Mouse (Mus musculus): ENCODE measurements around the gene Glud1. TPM values are rescaled to one million over a fixed set of nuclear protein-coding genes. Genes with fewer than 3 reads are reported as not detected.

Glud1 gene
- polyA plus RNA-seq, 1 experiment from 2014 or later: 86.0 TPM

DNA sequence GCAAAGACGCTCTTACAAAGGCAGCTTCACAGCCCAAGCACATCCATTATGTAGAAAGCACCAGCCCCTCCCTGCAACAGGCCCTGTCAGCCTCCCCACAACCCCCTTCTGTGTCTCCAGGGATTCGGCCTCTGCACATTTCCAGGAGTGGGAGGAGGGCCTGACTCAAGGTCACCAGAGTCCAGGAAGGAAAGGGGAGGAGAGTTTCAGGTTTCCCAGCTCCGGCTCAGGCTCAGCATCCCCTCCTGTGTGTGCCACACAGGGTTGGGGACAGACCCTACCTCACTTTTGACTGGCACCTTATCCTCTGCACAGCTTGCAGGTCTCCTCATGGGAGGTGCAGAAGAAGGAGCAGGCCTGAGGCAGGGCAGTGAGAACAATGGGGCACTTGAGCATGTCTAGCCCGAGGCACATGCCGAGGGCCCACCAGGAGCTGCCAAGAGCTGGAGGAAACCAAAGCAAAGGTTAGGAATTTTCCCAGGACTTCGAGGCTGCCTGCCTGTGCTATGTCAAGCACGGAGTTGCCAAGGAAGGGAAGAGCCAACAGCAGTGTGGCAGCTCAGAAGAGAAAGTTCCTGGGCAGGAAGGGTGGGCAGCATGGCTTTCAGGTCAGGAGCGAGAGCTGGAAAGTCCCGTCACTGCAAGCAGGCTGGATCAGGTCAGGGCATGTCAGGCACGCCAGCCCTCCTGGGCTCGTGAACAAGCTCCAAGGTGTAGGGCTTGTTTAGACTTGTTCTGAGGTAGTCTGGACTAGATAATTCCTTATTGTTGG is 68.2 kb downstream of the Glud1 start:
- WGBS: 46% methylated on average over 11 of the region's 11 CpGs
- H3K9me3 ChIP-seq (ENCODE audit: control insufficient read depth, low read length): no peaks in the 10 kb centered on the region
- ATAC-seq: peak; percentile 26; the same call in 1 of the 2 replicates
- no peak overlapping the region for H3K9ac ChIP-seq (replicated peaks; ENCODE audit: low read depth, low read length)
- H3K4me2 ChIP-seq (ENCODE audit: low read length): no peak overlapping the region
- H3K36me3 ChIP-seq (ENCODE audit: control insufficient read depth, insufficient read depth): no peaks in the 10 kb centered on the region
- peak overlapping the region; percentile 6; the same call in 1 of the 2 replicates for H3K27ac ChIP-seq (ENCODE audit: low read length)
- H3K27me3 ChIP-seq (replicated peaks; ENCODE audit: control insufficient read depth, insufficient read depth, low read length): no peaks in the 10 kb centered on the region
- H3K4me1 ChIP-seq (replicated peaks; ENCODE audit: control insufficient read depth, insufficient read depth, low read length): peaks cover 7% of the 10 kb centered on the region
- no peak overlapping the region for H3K4me3 ChIP-seq (replicated peaks; ENCODE audit: low read length)

DNA sequence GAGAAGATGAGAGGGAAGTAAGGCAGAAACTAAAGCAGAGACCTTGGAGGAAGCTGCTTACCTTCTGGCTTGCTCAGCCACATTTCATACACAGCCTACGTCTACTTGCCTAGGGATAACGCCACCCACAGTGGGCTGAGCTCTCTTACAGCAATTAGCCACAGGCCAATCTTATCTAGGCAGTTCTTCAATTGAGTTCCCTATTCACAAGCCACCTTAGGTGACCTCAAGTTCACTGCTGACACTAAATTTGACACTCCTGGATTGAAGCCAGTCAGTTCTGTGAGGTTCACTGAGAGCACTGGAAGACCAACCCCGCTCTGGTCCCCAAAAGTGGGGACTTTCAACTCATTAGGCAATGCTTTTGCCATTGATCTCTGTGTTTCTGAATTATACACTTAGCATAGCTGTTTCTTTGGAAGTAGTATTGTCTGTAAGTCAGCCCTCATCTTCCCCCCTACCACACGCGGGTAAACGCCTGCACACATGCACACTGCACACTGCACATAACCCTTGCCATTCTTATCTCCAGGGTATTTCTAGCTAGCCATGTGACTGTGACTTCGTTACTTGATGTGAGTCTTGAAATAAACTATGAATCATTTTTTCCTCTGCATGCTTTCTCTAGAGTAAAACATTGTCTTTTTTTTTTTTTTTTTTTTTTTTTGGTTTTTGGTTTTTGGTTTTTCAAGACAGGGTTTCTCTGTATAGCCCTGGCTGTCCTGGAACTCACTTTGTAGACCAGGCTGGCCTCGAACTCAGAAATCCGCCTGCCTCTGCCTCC is 72.6 kb downstream of the Glud1 start:
- H3K4me2 ChIP-seq (ENCODE audit: low read length): no peak overlapping the region
- H3K4me1 ChIP-seq (replicated peaks; ENCODE audit: control insufficient read depth, insufficient read depth, low read length): peaks cover 7% of the 10 kb centered on the region
- no peaks in the 10 kb centered on the region for H3K27me3 ChIP-seq (replicated peaks; ENCODE audit: control insufficient read depth, insufficient read depth, low read length)
- H3K36me3 ChIP-seq (ENCODE audit: control insufficient read depth, insufficient read depth): no peaks in the 10 kb centered on the region
- H3K27ac ChIP-seq (ENCODE audit: low read length): no peak overlapping the region
- no peaks in the 10 kb centered on the region for H3K9me3 ChIP-seq (ENCODE audit: control insufficient read depth, low read length)
- ATAC-seq: no peak
- 93% methylated on average over 8 of the region's 9 CpGs for WGBS
- H3K9ac ChIP-seq (replicated peaks; ENCODE audit: low read depth, low read length): no peak overlapping the region
- H3K4me3 ChIP-seq (replicated peaks; ENCODE audit: low read length): no peak overlapping the region

DNA sequence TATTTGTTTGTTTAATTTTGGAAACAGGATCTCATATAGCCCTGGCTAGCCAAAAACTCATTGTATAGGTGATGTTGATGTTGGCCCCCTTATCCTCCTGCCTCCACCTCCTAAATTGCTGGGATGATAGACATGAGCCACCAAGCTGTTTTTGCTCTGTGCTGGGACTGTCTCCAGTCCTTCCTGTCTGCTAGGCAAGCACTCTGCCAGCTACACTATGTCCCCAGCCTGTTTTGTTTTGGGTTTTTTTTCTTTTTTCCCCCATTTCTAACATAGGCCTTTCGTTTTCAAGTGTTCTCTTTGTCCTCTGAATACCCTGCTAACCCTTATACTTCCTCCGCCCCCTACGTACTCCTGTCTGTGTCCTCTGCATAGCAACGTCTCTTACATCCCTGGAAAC is 82.8 kb downstream of the Glud1 start:
- H3K4me2 ChIP-seq (ENCODE audit: low read length): no peak overlapping the region
- 36% methylated on average over 4 of the region's 4 CpGs for WGBS
- ATAC-seq: peak; percentile 64
- no peak overlapping the region for H3K27ac ChIP-seq (ENCODE audit: low read length)
- no peaks in the 10 kb centered on the region for H3K27me3 ChIP-seq (replicated peaks; ENCODE audit: control insufficient read depth, insufficient read depth, low read length)
- H3K4me1 ChIP-seq (replicated peaks; ENCODE audit: control insufficient read depth, insufficient read depth, low read length): peaks cover 5% of the 10 kb centered on the region; the same call in 1 of the 2 replicates
- no peaks in the 10 kb centered on the region for H3K9me3 ChIP-seq (ENCODE audit: control insufficient read depth, low read length)
- no peak overlapping the region for H3K4me3 ChIP-seq (replicated peaks; ENCODE audit: low read length)
- H3K36me3 ChIP-seq (ENCODE audit: control insufficient read depth, insufficient read depth): no peaks in the 10 kb centered on the region
- no peak overlapping the region for H3K9ac ChIP-seq (replicated peaks; ENCODE audit: low read depth, low read length)

Other genes starting within 250 kb of the Glud1 start
- gene Anxa8, start 224.7 kb upstream of the Glud1 start, polyA plus RNA-seq (2015; fragmentation: Nextera tagmentation; extraction: Ambion mirVana): 0.37 TPM in 1 of 2 replicates, not detected in the other
- not detected in 2 replicates for gene A630023A22Rik, start 208.0 kb upstream of the Glud1 start, polyA plus RNA-seq (2015; fragmentation: Nextera tagmentation; extraction: Ambion mirVana)
- gene Npy4r, start 158.2 kb upstream of the Glud1 start, polyA plus RNA-seq (2015; fragmentation: Nextera tagmentation; extraction: Ambion mirVana): 0.11 TPM in 2 replicates
- gene Gprin2, start 109.1 kb upstream of the Glud1 start, polyA plus RNA-seq (2015; fragmentation: Nextera tagmentation; extraction: Ambion mirVana): 4.2 and 6.1 TPM in 2 replicates
- gene Syt15, start 91.1 kb upstream of the Glud1 start, polyA plus RNA-seq (2015; fragmentation: Nextera tagmentation; extraction: Ambion mirVana): 0.61 TPM in 2 replicates
- gene Shld2, start 234 bp upstream of the Glud1 start, polyA plus RNA-seq (2015; fragmentation: Nextera tagmentation; extraction: Ambion mirVana): 6.6 TPM in 2 replicates
- 0.97 TPM in 1 of 2 replicates, not detected in the other for gene Fam25c, start 44.7 kb downstream of the Glud1 start, polyA plus RNA-seq (2015; fragmentation: Nextera tagmentation; extraction: Ambion mirVana)
- gene Sncg, start 64.1 kb downstream of the Glud1 start, polyA plus RNA-seq (2015; fragmentation: Nextera tagmentation; extraction: Ambion mirVana): 1.9 and 4.2 TPM in 2 replicates
- gene Mmrn2, start 64.7 kb downstream of the Glud1 start, polyA plus RNA-seq (2015; fragmentation: Nextera tagmentation; extraction: Ambion mirVana): 3.9 and 4.8 TPM in 2 replicates
- gene Bmpr1a, start 192.6 kb downstream of the Glud1 start, polyA plus RNA-seq (2015; fragmentation: Nextera tagmentation; extraction: Ambion mirVana): 21.1 and 25.2 TPM in 2 replicates
- not detected in 2 replicates for gene 9230112D13Rik, start 212.1 kb downstream of the Glud1 start, polyA plus RNA-seq (2015; fragmentation: Nextera tagmentation; extraction: Ambion mirVana)

Data from forebrain, embryonic 16.5 days (tissue).